Mouse (Mus musculus): ENCODE data around the gene Eln.

GRCm38 (mm10) chr5:134747947-134748618 is 960 bp upstream of the Eln start:
- TF ChIP-seq HCFC1 (IDR thresholded peaks at IDR 0.05; ENCODE audit: borderline replicate concordance, insufficient read depth, low read length) (no peak), MAFK (IDR thresholded peaks at IDR 0.05; ENCODE audit: insufficient read depth, low read depth, low read length) (no peak), ZC3H11A (IDR thresholded peaks at IDR 0.05; ENCODE audit: borderline replicate concordance, low read depth, low read length) (no peak), CHD2 (IDR thresholded peaks at IDR 0.05; ENCODE audit: low read depth, low read length) (no peak)
